Mouse (Mus musculus) lung, adult 18-20 months (tissue): ENCODE measurements around the gene Cx3cl1.
A peak's percentile ranks its signal among the peaks of the same experiment; 100 is the strongest.

ENCODE experiments used
- DNase-seq, 2 experiments: peaks; one replicate each; pipeline ENCODE4 v3.0.0; 2022; ENCODE audit warnings: mixed read lengths in 2 of 2

Gene Cx3cl1

DNA sequence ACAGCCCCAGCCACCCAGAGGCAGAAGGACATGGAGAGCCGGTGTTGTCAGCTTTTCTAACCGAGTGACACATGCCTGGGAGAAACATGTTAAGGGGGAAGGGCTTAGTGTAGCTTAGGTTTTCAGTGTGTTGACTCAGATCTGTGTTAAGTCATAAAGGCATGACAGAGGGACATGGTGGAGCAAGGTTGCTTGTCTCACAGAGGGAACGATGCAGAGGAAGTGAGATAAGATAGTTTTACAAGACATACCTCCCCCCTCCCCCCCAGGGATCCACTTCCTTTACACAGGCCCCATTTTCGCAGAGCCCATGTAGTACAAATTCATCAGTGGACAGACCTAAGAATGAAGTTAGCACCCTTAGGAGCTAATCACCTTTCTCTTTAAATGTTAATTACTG is 30.6 kb downstream of the Cx3cl1 start:
- no peak for DNase-seq

DNA sequence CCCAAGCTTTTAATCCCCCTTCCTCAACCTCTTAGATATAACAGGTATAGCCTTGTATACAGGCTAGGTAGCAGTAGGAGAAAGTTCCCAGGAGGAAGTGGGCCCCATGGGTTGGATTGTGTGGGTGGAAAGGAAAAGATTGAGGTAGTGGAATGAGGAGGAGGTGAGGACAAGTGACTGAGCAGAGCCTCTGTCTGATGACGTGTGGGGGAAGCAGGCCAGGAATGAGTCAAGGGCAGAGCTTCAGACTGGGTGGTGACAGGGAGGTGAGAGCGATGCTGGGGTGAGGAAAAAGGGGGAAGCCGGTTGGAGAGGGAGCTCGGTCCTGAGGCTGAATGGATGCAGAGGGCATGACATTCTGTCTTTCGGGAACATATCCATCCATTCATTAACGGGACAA is 31.7 kb downstream of the Cx3cl1 start:
- no peak for DNase-seq

DNA sequence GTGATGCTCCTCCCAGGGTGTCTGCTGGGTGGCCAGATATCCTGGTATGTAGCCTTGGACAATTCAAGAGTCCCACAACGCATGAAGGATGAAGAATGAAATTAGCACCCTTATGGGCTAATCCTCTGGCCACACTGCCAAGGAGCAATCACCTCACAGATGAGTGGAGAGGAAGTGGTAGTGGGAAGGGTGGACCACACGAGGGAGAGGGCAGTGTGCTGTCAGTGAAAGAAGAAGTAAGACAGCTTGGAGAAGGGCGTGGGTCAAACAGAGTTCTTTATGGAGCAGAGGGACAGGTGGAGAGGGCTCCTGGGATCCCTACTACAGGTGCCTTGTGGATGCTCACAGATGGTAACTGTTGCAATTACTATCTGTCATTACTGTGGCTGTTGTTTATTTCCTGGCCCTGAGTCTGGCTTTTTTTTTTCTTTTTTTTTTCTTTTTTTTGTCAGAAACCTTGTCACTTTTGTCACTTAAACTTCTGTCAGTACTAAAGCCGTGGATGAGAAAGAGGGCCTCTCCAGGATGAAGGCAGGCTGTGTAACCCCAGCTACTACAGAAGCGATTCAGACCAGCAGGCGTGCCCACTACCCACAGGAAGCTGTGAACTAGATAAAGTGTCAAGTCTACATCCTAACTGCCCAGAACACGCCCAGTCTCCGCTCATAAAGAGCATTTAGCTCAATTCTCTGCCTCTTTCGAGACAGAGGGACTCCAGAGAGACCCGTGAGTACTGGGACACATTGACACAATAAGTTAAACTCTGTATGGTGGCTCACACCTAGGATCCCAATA is 32.9 kb downstream of the Cx3cl1 start:
- no peak for DNase-seq

DNA sequence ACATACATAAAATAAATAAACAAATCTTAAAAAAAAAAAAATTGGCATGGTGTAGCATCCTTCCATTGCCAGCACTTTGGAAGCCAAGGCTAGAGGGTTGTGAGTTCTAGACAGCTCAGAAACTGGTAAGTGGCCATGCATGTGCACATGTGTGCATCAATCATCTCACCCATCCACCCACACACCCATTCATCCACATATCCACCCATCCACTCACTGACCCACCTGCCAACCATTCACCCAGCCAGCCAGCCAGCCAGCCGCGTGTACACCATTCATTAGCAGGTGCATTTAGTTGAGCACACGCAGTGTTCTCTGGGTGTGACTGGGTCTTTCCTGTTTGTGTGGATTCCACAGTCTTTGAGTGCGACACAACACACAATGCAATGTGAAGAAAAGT is 34.0 kb downstream of the Cx3cl1 start:
- no peak for DNase-seq

DNA sequence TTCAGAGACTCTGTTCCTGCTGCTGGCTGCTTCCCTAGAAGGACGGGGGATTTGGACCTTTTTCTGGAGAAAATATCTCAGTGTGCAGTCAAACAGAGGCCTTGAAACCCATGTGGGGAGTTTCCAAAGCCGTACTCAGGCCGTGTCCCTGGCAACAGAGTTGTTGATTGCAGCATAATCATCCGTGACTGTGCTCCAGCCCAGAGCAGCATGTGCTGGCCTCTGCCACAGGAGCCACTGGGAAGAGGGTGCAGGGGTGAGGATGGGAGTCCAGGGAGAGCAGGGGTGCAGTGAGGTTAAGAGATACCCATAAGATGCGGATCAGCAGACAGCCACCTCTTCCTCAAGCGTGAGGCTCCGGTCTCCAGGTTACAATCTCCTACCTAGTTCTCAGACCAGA is 35.7 kb downstream of the Cx3cl1 start:
- no peak for DNase-seq

DNA sequence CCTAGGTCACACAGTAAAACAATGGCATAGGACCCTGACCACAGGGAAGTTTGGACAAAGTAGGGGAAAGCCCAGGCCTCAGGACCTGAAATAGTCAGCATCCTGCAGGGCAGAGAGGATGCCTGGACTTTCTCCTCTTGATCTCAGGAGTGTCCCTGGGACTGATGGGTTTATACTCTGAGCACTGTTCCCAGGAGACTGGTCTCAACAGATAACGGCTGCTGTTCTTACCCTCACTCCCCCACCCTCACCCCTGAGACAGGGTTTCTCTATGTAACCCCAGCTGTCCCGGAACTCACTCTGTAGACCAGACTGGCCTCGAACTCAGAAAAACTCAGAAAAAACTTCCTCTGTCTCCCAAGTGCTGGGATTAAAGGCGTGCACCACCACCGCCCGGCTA is 36.6 kb downstream of the Cx3cl1 start:
- DNase-seq: no peak

DNA sequence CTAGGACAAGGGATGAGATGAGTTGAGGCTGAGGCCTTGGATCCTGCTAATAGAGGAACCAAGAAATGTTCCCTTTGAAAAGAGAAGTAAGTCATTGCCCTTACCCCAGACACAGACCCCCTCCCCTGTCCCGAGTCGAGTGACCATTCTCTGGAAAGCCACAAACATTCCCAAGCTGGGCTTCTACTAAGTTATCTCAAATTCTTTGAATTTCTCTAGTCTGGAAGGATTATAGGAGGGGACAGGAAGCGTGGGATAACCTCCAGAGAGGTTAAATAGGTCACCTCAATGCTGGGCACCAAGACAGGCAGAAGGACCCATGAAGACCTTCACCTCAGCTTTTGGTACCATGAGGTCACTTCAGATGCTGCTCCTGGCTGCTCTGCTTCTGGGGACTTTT is 38.3 kb downstream of the Cx3cl1 start, which contains the start of gene Ccl17:
Ccl17 (plus strand) TSS at position 301 of the 400 bp plus-strand sequence.
- DNase-seq: no peak

DNA sequence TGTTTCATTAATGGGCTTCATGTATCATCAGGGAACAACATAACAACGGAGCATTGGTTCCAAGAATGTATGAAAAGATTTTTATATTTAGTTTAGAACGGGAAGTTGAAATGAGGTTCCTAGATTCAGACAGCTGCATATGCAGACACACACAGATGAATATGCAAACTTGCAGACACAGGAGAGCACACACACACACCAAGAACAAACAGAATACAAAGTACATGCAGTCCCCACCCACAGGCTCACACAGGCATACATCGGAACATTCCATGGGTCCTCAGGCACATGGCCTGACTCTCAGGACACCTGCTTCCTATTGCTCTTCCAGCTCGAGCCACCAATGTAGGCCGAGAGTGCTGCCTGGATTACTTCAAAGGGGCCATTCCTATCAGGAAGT is 39.0 kb downstream of the Cx3cl1 start:
- no peak for DNase-seq

DNA sequence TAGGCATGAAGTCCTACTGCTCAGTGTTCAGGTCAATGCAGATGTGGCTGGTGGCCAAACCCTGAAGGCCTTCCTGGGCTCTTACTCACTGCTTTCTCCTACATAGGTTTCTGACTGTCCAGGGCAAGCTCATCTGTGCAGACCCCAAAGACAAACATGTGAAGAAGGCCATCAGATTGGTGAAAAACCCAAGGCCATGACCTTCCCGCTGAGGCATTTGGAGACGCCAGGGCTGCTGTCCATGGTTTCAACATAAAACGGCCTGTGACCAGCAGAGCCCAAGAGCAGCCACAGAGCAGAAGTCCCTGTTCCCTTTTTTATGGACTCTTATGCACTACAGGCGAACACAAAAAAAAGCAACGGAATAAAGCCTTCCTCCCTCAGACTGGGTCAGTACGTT is 39.8 kb downstream of the Cx3cl1 start:
- no peak for DNase-seq

DNA sequence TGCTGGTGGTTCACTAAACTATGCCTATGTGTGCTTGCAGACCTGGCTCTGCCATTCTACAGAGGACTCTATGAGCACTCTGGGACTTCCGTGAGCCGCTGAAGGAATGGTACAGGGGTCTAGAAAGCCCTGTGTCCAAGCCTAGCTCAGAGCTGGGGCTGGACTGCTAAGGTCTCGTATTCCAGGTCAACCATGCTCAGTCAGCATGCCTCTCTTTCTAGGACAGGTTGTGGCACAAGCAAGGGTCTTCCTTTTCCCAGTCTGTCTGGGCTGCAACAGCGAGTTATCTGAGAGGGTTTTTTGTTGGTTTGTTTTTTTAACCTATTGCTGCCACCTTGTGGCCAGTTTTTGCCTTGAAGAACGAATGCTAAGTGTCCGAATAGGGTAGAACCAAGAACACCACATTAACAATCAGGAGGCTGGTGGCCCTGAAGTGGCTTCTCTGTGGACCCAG is 40.9 kb downstream of the Cx3cl1 start:
- DNase-seq: peak; percentile 75 to 83

DNA sequence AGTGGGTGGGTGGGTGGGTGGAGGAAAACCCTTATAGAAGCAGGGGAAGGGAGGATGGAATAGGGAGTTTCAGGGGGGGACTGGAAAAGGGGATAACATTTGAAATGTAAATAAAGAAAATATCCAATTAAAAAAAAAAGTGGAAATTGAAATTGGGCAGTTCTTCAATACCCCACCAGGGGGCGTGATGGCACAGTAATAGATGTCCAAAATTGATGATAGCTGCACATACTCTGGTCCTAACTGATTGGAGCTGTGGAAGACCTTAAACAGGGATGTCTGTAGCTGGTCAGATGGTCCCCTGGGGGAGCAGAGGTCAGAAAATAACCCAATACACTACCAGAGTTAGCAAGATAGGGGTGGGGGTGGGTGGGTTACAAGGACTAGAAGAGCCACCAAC is 42.7 kb downstream of the Cx3cl1 start:
- DNase-seq: no peak

DNA sequence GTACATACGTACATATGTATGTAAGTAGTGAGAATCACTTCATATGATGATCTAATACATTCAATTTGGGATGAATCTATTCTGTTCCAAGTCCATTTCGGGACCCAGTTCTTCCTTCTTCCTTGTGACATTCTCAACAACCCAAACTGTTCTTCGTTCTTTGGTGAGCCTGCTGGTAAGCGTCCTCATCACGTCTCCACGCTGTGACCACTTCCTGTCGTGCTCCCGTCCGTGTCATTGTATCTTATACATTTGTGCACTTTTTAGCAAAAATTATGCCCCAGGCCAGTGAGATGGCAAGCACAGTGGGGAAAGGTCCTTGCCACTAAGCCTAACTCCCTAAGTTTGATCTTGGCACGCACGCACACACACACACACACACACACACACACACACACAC is 46.1 kb downstream of the Cx3cl1 start:
- no peak for DNase-seq

DNA sequence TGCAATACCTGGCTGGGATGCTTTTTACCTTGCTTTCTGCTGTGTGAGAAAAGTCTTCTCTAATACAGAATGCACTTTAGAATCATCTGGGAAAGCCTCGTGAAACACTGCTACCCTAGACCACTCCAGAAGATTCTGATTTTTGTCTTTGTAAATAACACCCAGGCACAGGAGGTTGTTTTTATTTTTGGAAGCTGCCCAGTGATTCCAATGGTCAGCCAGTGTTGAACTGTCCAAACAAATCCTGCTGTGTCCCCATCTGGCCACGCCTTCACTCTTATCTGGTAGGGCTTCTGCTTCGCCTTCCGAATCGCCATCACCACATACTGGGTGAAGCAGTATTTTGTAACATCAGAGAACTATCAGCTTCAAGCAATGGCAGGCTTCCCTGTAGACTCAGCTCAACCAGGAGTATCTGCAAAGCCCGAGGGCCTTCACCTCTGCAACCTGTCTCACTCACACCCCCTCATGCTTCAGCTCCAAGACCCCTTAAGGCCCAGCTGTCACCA is 47.9 kb downstream of the Cx3cl1 start:
- no peak for DNase-seq

DNA sequence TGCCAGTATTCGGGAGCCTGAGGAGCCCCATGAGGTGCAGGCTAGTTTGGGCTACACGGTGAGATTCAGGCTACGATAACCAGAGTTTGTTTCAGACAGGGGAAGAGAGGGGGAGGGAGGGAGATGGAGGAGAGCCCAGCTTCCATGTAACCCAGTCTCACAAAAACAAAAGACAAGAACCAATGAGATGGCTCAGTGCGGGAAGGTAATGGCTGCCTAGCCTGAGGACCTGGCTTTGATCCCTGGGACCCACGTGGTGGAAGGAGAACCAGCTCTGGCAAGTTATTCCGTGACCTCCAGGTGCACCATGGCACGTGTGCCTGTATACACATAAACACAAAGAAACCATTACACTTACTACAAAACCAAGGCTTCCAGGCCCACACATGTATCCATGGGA is 48.7 kb downstream of the Cx3cl1 start:
- DNase-seq: no peak

DNA sequence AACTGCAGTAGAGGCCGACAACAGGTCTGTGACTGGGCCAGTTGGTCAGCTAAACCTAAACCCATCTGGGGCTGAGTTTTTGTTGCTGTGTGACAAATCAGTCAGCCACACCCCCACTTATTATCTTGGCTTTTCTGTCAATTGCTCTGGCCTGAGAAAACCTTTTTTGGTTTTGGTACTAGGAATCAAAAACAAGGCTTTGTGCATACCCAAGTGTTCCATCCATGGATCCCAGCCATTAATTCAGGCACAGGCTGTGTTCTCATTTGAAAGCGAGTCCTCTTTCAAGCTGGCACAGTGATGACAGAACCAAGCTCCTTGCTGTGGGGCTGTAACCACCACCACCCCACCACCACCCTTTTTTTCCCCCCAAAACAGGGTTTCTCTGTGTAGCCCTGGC is 49.6 kb downstream of the Cx3cl1 start:
- no peak for DNase-seq

DNA sequence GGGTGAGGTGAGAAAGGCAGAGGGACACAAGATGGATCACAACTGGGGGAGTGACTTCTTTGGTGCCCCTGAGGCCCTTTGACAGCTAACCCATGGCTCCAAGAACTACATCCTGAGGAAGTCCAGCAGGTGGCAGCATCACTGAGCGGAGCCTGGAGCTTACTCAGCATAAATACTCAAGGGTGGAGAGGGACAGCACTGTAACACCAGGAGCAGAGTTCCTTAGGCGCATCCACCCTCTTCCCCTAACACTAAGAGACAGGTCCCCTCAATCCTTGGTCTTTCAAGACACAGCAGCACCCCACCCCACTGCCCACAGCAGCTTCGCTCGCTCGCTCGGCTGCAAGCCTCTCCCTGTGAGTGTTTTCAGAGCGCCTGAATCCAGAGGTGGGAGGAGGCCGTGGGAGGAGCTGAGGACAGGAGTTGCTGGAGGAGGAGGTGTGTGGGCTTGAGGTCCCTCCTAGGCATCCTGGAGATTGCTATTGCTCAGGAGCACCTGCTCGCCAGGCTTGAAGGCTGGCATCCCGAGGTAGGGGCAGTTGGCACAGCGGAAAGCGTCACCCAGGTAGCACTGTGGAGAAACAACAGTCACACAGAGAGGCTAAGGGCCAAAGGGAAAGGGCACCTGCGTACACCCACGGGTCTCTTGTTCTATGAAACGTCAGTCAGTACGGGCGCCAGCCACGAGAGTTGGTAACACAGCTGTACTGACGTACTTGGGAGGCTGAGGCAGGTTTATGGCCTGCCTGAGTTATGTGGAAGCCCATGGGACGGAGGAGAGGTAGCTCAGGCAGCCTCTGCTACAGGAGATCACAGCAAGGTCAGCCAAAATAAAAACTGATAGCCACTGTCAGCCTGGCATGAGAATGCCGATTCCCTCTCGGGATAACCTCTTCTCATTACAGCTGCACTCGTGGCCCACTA is 51.1 kb downstream of the Cx3cl1 start:
- DNase-seq: peak; percentile 62 to 70

DNA sequence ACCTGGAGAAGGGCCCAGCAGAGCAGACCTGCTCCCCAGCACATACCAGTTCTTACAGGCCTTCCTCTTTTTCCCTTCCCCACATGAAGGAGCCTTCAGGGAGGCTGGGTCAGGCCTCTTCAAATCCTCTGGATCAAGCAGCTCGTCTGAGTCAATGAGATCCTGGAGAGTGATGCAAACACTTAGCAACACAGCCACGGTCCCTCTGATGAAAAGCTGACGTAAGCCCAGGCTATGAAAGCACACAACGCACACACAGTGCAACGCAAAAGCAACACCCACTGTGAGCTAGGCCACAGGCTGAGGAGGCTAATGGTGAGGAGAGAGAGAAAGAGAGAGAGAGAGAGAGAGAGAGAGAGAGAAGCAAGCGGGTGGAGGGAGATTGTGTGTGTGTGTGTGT is 53.4 kb downstream of the Cx3cl1 start:
- DNase-seq: no peak

DNA sequence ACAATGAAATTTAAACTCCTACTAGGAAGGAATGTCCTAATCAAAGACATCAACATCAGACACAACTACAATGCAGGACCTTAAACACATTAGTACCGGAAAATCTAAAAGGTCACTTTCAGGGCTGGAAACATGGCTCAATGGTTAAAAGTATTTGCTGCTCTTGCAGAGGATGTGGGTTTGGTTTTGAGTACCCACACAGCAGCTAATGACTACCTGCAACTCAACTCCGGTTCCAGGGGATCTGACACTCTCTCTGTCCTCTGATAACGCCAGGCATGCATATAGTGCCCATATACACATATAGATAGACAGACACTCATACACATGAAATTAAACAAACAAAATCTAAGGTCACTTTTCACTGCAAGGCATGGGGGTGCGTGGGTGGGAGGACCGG is 54.4 kb downstream of the Cx3cl1 start:
- DNase-seq: no peak

DNA sequence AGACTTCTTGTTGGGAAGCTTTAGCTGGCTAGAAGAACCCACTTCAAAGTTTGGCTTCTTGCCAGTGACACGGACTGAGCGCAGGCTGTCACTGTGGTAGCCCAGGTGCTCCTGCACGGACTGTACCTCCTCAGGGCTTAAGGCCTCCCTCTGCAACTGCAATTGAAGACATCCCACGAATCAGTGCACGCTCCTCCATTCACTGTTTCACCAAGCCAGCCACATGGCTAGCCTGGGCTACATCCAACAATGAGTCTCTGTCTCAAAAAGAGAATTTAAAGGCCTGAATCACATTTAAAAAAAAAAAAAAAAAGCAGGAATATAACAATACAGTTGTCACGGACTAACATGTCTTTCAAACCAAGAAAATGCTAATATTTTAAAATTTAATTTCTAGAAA is 56.5 kb downstream of the Cx3cl1 start:
- no peak for DNase-seq
